Mouse (Mus musculus): ENCODE data around the gene Svbp.

Svbp gene

DNA sequence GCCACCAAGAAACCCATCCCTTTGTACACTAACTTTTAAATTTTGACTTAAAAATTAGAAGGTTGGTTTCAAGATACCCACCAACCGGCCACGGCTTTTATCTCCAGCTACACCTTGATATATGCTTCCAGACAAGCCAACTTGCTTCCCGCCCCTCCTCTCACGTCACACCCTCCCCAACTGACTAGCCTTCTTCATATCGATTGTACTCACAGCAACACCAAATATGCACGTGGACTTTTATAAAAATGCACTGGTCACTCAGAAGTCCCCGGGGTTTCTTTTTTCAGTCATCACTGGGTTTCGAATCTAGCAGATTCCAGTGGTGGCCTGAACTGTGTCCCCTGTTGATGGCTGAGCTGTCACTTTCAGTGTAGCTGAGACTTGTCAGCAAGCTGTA, 4.5 kb upstream of the Svbp start:
- no peak for DNase-seq (ENCODE audit: low spot score in 2 of 2)

DNA sequence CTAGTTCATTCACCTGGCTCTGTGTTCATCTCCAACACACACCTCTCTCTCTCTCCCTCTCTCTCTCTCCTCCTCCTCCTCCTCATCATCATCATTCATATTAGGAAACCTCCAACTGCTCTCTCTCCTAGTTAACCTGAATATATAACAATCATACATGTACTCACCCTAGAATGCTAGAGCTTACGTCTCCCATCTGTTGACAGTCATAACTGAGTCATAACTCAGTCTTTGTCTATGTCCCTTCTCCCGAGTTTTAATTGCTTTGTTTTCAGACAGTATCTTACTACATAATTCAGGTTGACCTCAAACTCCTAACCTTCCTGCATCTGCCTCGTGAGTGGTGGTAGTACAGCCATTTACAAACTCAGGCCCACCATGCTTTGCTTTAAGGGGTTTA, 3.8 kb upstream of the Svbp start:
- no peak for DNase-seq (ENCODE audit: low spot score in 2 of 2)

DNA sequence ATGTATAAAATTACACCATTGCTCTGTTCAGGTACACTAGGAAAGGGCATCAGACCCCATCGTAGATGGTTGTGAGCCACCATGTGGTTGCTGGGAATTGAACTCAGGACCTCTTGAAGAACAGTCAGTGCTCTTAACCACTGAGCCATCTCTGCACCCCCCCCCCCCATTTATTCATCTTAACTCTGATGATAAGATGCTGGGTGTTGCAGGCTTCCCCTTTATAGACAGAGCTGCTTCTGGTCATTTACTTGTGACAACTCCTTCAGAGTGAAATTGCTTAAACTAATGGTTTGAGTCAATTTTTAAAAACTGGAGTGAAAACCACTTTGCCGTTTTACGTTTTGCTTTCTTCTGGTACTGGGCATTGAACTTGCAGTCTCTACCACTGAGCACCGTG, 2.3 kb upstream of the Svbp start:
- no peak for DNase-seq (ENCODE audit: low spot score in 2 of 2)

DNA sequence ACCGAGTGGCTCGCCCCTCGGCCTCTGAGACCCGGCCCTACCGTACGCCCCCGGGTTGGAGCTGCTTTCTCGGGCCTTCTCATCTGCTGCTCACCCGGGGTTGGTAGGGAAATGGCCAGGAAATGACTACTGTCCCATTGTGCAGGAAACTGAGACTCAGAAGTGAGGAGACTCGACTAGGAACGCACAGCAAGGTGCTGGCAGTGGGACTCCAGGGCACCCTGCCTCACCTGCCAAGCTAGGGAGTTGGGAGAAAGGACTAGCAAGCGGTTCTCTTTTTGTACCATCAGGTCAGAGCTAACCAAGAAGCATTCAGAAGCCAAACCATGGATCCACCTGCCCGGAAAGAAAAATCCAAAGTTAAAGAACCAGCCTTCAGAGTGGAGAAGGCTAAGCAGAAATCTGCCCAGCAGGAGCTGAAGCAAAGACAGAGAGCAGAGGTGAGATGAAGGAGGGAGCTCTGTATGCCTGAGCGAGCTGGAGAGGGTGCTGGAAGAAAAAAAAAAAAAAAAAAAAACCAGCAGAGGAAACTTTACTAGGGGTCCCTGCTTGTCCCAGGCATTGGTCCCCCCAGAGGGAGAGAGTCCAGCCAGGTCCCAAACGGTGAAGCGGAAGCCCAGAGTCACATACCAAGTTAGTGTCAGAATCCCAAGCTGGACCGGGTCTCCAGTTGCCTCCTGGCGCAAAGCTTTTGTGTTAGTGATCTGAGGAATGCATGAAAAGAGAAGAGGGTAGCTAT, 645 bp downstream of the Svbp start:
- no peak for DNase-seq (ENCODE audit: low spot score in 2 of 2)

DNA sequence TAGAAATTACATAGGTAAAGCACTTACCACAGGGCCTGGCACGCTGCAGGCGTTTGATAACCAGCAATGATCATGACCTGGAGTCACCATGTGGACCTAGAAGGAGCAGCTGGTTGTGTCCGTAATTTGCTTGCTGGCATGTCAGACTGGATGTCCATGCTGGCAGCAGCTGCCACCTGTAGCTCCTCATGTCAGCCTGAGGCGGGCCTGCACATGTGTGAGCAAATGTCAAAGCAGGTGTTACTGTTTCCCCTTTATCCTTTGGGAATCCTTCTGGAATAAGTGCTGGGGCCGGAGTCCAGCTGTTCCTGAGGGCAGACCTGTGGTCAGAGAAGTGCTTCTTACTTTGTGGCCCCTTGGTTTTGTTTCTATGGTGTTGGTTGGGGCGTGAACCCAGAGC, 3.0 kb downstream of the Svbp start:
- no peak for DNase-seq (ENCODE audit: low spot score in 2 of 2)

DNA sequence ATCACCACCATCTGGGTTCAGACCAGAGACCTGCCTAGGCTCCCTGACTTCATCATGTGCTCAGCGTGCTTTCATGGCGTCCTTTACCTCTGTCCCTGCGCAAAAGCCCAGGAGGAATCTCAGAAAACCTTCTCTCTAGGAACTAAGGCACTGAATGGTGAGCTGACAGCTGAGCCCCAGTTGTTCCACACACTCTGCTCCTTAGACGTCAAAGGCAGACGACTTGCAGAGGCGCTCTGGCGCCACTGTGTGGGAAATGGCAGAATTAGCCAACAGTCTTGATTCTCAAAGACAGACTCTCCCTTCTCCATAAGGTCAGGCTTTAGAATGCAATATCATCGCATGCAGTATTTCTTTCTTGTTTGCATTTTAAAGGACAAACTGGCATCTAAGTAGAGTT, 9.6 kb downstream of the Svbp start:
- DNase-seq (ENCODE audit: low spot score in 2 of 2) = no peak

DNA sequence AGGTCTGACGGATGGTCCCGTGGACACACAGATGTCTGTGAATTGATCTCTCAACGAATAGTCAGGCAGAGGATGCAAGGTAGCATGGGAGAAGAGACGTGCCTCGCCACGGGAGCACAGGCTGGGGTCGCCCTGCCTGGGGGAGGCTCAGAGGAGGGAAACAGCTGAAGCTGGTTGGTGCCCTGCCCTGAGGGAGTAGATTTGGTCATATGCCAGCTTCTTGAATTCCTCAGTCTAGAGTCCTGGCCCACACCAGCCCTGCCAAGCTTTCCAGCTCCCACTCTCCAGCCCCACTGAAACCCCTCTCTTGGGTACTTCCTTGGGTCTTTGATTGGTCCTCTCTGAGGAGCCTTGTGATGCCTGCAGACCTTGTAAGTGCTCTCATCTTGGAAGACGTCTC, 21.6 kb downstream of the Svbp start:
- DNase-seq (ENCODE audit: low spot score in 2 of 2) = no peak

DNA sequence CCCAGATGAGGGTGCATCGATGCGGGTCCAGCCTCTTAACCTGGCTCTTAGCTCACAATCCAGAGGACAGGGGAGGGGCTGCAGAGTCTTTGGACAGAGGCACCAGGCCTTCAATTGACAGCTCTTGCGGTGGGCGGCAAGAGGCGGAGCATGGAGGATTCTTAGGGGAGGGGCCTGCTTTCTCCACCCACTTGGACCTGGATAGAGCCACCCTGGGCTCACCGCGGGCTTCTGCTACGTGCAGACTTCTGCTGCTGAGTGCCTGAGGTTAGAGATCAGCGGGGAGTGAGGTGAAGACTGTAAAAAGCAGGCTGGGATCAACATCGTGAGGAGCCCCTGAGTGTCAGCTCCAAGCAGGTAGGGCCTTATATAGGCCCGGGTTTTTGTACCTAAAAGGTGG, 23.1 kb downstream of the Svbp start, which contains the start of gene Tmem269:
Tmem269 (minus strand) TSS at position 49 of the 400 bp plus-strand sequence.
- no peak for DNase-seq (ENCODE audit: low spot score in 2 of 2)

DNA sequence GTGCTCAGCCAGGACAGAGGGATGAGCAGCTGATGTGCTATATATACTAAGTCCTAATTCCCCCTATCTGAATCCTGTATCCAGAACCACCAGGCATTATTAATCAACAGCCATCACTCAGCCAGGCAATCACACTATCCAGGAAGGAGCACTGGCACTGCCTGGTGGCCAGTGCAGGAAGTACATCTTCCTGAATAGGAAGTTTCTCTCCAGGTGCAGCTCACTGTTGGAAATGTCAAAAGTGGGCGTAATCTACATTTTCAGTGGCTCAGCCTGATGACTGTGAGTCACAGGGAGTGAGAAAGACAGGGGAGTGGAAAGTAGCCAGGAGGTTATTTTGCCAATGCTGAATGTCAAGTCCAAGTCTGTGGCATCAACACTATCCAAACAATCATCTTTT, 28.6 kb downstream of the Svbp start:
- no peak for DNase-seq (ENCODE audit: low spot score in 2 of 2)

DNA sequence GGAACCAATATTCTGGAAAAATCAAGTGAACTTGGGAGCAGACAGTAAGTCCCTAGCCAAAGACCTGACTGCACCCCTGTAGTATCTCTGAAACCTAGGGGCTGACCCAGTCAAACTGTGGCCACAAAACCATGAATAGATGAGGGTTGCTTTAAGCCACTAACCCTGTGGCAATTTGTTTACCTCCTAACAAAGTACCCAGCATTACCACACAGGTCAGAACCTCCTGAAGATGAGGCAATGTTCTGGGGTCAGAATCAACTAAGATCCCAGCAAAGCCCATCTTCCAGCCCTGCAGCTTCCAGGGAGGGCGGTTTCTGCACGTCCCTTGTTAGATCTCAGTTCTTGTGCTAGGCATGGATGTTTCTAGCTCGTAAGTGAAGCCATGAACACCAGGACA, 29.4 kb downstream of the Svbp start:
- no peak for DNase-seq (ENCODE audit: low spot score in 2 of 2)

DNA sequence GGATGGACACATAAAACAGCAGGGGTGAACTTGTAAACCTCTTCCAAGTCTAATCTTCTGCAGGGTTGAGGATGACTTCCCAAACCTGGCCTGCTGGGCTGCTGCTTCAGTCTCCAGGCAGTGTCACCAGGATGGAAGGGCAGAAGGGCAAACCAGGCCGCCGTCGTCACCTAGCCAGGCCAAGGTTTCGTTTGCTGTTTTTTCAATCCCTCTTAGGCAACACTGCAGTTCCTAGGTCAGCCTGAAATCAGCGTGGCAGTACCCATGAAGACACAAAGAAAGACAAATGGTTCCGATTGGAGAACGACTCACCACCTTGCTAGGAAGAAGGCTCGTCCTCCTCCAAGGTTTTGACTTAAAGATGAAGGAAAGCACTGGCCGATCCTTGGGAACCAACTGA, 30.6 kb downstream of the Svbp start:
- no peak for DNase-seq (ENCODE audit: low spot score in 2 of 2)

DNA sequence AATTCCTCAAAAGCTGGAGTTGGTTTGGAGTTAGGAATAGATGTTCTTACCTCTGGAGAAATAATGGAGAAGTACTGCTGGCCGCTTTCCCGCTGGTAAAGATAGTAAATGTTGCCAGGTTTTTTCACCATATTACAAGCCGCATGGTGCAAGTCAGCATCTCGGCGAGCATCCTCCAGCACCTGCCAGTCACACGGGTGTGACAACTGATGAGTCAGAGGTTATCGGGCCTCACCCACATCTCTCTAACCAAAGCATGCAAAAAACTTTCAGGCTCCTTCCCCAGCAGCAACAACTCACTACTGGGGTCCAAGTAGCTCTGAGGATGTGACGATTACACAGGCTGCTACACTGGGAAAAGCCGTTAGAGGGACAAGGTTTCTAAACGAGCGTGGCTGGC, 31.6 kb downstream of the Svbp start:
- DNase-seq (ENCODE audit: low spot score in 2 of 2) = no peak

DNA sequence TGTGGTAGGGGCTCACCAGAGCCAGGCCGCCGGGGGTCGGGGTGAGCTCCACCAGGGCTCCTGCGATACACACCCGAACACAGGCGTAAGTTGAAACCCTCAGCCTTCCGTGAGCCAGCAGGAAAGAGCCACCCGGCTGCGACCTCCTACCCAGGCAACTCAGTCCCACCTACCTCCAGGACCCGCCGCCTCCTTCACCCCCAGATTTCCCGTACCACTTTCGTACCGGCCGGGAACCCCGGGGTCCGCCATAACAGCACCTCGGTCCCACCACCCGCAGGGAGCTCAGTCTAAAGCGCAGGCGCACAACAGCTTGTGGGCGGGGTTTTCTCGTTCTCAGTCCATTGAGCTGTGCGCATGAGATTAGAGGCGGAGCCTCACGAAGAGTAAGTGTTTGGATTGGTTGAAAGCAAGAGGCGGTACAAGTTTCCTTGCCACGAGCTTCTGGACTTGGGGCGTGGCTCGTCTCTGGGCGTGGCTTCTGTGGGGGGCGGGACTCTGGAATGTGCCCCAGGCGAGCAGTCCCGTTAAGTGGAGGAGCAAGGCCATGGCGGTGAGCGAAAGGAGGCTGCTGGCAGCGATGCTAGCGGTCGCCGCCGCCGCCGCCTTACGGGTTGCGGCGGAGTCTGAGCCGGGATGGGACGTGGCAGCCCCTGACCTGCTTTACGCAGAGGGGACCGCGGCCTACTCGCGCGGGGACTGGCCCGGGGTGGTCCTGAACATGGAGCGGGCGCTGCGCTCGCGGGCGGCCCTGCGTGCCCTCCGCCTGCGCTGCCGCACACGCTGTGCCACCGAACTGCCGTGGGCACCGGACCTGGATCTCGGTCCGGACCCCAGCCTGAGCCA, 37.5 kb downstream of the Svbp start, which contains the start of the genes AU022252 and P3h1:
AU022252 (minus strand) TSS at position 303 of the 846 bp plus-strand sequence.
P3h1 (plus strand) TSS at position 506 of the 846 bp plus-strand sequence.
- DNase-seq (ENCODE audit: low spot score in 2 of 2) = peak; percentile 100

DNA sequence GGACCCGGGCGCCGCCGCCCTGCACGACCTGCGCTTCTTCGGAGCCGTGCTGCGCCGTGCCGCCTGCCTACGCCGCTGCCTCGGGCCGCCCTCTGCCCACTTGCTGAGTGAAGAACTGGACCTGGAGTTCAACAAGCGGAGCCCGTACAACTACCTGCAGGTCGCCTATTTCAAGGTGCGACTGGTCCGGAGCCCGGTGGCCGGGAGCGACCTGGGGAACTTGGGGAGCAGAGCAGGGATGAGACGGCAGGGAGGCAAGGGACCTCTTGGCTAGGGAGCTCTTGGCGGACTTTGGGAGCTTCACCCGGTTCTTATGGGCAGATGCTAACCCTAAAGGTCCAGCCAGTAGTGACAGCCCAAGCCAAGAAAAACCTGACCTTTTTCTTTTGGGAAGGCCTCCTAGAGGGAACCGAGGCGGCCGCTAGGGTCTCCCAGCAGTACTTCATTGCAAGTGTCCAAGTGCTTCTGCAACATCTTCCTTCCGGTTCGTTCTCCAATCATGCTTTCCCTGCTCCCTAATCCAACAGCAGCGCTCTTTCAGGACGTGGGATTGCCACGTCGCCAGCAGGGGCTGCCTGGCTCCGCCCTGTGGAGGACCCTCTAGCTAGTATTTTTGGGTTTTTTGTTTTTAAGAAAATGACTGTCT, 38.3 kb downstream of the Svbp start:
- peak; percentile 45 to 55 for DNase-seq (ENCODE audit: low spot score in 2 of 2)

DNA sequence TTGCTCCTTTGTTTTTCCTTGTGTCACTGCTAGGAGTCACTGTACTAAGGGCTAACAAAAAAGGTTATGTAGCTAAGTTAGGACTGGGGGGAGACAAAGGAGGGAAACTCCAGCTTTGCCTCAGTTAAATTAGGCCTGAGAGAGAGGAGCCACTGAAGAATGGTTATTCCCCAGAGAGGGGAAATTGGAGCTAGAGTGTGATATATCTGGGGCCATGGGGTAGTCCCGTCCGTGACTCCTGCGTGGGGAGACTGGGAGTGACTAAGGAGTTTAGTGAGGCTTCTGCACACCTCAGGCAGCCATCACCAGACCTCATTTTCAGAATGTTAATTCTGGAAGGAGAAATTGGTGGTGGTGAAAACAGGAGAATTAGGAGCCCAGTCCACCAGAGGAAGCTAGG, 39.2 kb downstream of the Svbp start:
- no peak for DNase-seq (ENCODE audit: low spot score in 2 of 2)

DNA sequence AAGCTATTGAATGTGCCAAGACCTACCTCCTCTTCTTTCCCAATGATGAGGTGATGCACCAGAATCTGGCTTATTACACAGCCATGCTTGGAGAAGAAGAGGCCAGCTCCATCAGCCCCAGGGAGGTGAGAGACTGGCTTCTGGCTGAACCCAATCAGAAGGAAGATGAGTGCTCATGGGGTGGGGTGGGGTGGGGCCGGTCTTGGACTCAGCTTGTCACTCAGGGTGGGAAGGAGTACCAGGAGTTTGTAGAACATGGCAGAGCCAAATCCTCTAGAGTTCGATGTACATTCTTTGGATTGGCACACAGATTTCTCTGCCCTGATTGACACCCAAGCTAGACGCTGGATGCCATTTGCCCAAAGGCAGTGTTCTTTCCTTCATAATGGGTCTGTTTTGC, 43.6 kb downstream of the Svbp start:
- no peak for DNase-seq (ENCODE audit: low spot score in 2 of 2)

DNA sequence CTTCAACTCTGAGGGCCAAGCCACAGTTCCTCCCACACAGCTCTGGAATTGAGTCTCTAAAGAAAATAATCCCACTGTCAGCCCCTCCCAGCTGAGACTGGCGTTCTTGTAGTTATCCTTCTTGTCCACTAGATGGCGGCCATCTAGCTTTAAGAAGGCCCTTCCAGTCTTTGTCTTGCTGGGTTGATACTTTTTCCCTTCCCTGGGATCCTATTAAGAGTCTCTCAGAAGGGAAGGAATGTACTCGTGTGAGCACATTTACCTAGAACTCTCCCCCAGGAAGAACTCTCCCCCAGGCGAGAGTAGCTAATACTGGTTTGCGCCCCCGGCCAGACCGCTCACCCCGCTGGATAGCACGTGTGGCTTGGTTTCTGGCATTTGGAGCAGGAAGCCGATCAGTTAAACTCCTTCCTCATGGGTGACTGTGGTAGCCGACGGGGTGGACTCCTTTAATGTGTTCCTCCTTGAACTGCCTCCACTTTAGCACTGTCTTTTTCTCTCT, 44.1 kb downstream of the Svbp start:
- DNase-seq (ENCODE audit: low spot score in 2 of 2) = peak; percentile 67 to 70

DNA sequence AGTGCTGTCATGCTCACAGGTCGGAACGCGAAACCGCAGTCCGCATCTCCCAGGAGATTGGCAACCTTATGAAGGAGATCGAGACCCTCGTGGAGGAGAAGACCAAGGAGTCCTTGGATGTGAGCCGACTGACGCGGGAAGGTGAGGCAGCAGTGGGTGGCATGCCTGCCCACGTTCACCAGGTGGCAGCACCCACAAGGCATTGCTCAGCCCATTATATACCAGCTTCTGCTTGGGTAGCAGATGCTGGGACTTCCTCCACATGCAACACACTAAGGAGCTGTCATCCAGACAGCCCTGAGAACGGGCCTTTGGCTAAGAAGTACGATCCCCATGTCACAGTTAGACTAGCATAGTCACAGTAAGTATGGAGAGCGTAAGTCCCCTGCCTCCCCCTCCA, 46.6 kb downstream of the Svbp start:
- no peak for DNase-seq (ENCODE audit: low spot score in 2 of 2)

DNA sequence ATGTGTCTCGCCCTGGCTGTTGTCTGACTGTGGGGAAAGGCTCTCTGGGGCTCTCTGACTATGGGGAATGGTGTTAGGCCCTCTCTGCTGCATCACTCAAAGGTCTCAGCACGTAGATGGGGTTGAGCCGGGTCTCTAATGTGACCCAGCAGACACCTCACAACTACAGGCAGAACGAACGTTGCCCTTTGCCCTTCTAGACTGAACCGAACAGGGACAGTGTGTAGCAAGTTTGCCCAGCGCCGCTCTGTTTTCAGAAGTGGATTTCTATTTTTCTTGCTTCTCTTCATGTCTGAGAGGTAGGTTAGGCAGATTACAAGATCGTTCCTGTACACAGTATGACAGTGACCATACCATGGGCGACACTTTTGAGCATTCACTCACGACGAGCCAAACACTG, 47.5 kb downstream of the Svbp start:
- no peak for DNase-seq (ENCODE audit: low spot score in 2 of 2)

DNA sequence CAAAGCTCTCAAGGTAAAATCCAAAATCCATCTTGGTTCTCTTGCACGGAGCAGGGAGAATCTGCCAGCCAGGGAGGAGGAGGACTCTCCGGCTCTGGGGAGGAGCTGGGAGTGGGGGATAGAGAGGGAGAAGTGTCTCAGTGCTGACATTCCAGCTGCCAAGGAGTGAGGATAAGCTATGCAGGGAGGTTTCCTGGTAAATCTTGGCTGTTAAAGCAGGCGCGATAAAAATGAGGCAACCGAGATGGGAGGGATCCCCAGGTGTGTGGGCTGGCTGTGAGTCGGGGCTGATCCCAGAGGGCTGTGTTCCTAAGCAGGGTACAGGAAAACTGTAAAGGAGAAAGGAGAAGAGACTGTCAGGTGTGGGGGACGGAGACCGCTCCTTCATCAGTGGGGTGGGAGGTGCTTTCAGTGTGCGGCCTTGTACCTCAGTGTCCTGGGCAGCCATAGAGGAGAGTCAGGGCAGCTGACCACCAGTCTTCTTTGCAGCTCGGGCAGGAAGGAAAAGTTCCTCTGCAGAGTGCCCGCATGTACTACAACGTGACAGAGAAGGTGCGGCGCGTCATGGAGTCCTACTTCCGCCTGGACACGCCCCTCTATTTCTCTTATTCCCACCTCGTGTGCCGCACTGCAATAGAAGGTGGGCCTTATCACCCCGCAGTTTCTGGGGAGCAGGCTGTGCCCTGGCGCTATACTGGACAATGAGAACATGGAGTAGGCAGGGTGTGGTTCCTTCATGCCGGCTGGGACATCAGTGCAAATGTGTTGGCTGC, 49.5 kb downstream of the Svbp start:
- no peak for DNase-seq (ENCODE audit: low spot score in 2 of 2)

DNA sequence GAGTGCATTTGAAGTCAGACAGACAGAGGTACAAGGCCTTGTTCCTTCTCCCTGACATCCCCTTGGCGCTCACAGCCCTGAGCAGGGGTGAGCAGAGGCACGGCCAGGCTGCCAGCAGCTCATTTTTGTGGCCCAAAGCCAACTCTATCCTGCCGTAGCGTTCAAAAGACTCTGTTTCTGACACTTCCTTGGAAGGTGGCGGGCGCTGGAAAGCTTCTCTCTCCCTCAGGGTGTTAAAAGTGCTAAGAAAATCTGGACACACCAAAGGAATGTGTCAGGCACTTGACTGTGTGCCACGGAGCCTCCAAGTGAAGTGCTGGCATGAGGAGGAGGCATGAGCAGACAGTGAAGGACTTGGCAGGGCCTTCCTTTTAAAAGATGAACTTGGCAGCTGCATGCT, 50.5 kb downstream of the Svbp start:
- DNase-seq (ENCODE audit: low spot score in 2 of 2) = peak in 1 of 2 experiments; percentile 34

DNA sequence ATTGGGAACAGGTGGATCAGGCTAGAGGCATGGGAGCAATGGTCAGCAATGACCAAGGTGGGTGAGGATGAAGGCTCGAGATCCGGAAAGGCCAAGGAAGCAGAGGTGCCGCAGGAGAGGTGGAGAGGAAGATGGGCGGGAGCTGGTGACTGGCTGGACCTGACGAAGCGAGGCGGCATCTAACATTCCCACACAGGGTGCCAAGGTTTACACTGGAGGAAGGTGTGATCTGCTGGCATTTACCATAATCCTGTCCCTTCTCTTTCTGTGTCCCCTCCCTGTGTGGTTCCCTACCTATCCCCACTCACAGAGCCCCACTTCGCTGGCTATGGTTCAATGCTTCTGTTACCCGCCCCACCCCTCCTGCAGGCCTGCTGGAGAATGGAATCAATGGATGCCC, 50.9 kb downstream of the Svbp start:
- DNase-seq (ENCODE audit: low spot score in 2 of 2) = no peak
